8 mouse cellular contexts compared by ENCODE assay signal in genomic region chr4:44982440-44983130, GRCm38 (mm10). TPM values are rescaled to one million over a fixed set of nuclear protein-coding genes. Genes with fewer than 3 reads are reported as not detected.
DNase-seq lines count a peak whose midpoint lies in the region; ATAC-seq and TF ChIP-seq lines count a peak whose summit lies in the region.

No protein-coding gene starts in this region.

- peak overlapping the region; percentile 94 for H3K4me2 ChIP-seq in lung, embryonic 14.5 days
- peak overlapping the region; percentile 85 for H3K4me2 ChIP-seq in kidney, embryonic 16.5 days (replicated peaks; ENCODE audit: low read depth, low read length)
- peak overlapping the region; percentile 86 for H3K4me2 ChIP-seq in neural tube, embryonic 13.5 days

- no peak for TF ChIP-seq CTCF in lung, embryonic 14.5 days (IDR thresholded peaks at IDR 0.05; ENCODE audit: low read depth)

- no peaks in the 10 kb centered on the region for H3K9me3 ChIP-seq in lung, embryonic 14.5 days (ENCODE audit: low read depth, low read length)
- no peaks in the 10 kb centered on the region for H3K9me3 ChIP-seq in kidney, embryonic 16.5 days (ENCODE audit: low read length)
- H3K9me3 ChIP-seq in neural tube, embryonic 13.5 days = no peaks in the 10 kb centered on the region

- H3K4me3 ChIP-seq in lung, embryonic 14.5 days (ENCODE audit: low read depth, low read length) = peak overlapping the region; percentile 57; the same call in 1 of the 2 replicates
- peak overlapping the region; percentile 69 for H3K4me3 ChIP-seq in kidney, embryonic 16.5 days (ENCODE audit: low read length)
- no peak overlapping the region for H3K4me3 ChIP-seq in neural tube, embryonic 13.5 days

- DNase-seq in cerebellum, adult 11-12 months = peak; percentile 53
- DNase-seq in cerebellum, adult 8-10 months = no peak
- DNase-seq in lung, embryonic 14.5 days = no peak
- DNase-seq in lung, postnatal 36 days = no peak
- no peak for DNase-seq in thymus, postnatal 0 days (ENCODE audit: low spot score)
- DNase-seq in layer of hippocampus, postnatal 10 days (ENCODE audit: low spot score in 2 of 2) = no peak

- peak overlapping the region; percentile 26 for H3K9ac ChIP-seq in lung, embryonic 14.5 days
- H3K9ac ChIP-seq in kidney, embryonic 16.5 days (replicated peaks; ENCODE audit: low read length) = peak overlapping the region; percentile 84
- no peak overlapping the region for H3K9ac ChIP-seq in neural tube, embryonic 13.5 days

- 56% methylated on average over 11 of the region's 11 CpGs for WGBS in lung, embryonic 14.5 days
- 73% methylated on average over 11 of the region's 11 CpGs for WGBS in kidney, embryonic 16.5 days
- WGBS in neural tube, embryonic 13.5 days = 80% methylated on average over 11 of the region's 11 CpGs

- no peak for ATAC-seq in lung, embryonic 14.5 days (ENCODE audit: insufficient read depth)
- no peak for ATAC-seq in kidney, embryonic 16.5 days (ENCODE audit: low FRiP score, low TSS enrichment)
- ATAC-seq in neural tube, embryonic 13.5 days (ENCODE audit: low read depth) = no peak

- H3K27me3 ChIP-seq in lung, embryonic 14.5 days (ENCODE audit: insufficient read depth, low read length) = no peaks in the 10 kb centered on the region
- H3K27me3 ChIP-seq in kidney, embryonic 16.5 days (ENCODE audit: insufficient read depth, low read length) = no peaks in the 10 kb centered on the region
- no peaks in the 10 kb centered on the region for H3K27me3 ChIP-seq in neural tube, embryonic 13.5 days

- no peak overlapping the region for H3K27ac ChIP-seq in lung, embryonic 14.5 days (ENCODE audit: low read depth)
- H3K27ac ChIP-seq in kidney, embryonic 16.5 days (ENCODE audit: low read length) = 0 out of 2 replicates have a peak overlapping the region, but pooled peaks have one; percentile 88
- H3K27ac ChIP-seq in neural tube, embryonic 13.5 days (replicated peaks) = no peak overlapping the region

- peaks cover 19% of the 10 kb centered on the region; the same call in 1 of the 2 replicates for H3K36me3 ChIP-seq in lung, embryonic 14.5 days (ENCODE audit: insufficient read depth)
- H3K36me3 ChIP-seq in kidney, embryonic 16.5 days (ENCODE audit: insufficient read depth, low read length) = peaks cover 18% of the 10 kb centered on the region
- H3K36me3 ChIP-seq in neural tube, embryonic 13.5 days = peaks cover 6% of the 10 kb centered on the region

- no peaks in the 10 kb centered on the region for H3K4me1 ChIP-seq in lung, embryonic 14.5 days (ENCODE audit: insufficient read depth)
- H3K4me1 ChIP-seq in kidney, embryonic 16.5 days (ENCODE audit: insufficient read depth, low read length) = peaks cover 33% of the 10 kb centered on the region
- peaks cover 38% of the 10 kb centered on the region for H3K4me1 ChIP-seq in neural tube, embryonic 13.5 days (replicated peaks)

RNA-seq across cellular contexts. Expression of gene Grhpr, which starts 1.4 kb away (rescaled TPM):
- polyA plus RNA-seq in lung, embryonic 14.5 days (2014; fragmentation: Nextera tagmentation; extraction: Ambion mirVana) = 46.2 and 50.1 TPM in 2 replicates
- 115 and 124 TPM in 2 replicates for polyA plus RNA-seq in kidney, embryonic 16.5 days (2015; fragmentation: Nextera tagmentation; extraction: Ambion mirVana)
- 27.2 and 29.7 TPM in 2 replicates for polyA plus RNA-seq in neural tube, embryonic 13.5 days (2015; fragmentation: Nextera tagmentation; extraction: Ambion mirVana)
- polyA plus RNA-seq in thymus, postnatal 0 days (2015; fragmentation: Nextera tagmentation; extraction: Ambion mirVana) = 37.6 and 39.1 TPM in 2 replicates
- total RNA-seq in layer of hippocampus, postnatal 10 days (2021) = 10 to 100 TPM; 13.0 to 15.1 TPM

RNA-seq across cellular contexts. Expression of gene Zbtb5, which starts 29.6 kb away (rescaled TPM):
- 22.2 and 23.7 TPM in 2 replicates for polyA plus RNA-seq in lung, embryonic 14.5 days (2014; fragmentation: Nextera tagmentation; extraction: Ambion mirVana)
- 25.2 and 27.9 TPM in 2 replicates for polyA plus RNA-seq in kidney, embryonic 16.5 days (2015; fragmentation: Nextera tagmentation; extraction: Ambion mirVana)
- 35.6 and 42.4 TPM in 2 replicates for polyA plus RNA-seq in neural tube, embryonic 13.5 days (2015; fragmentation: Nextera tagmentation; extraction: Ambion mirVana)
- 15.9 TPM in 2 replicates for polyA plus RNA-seq in thymus, postnatal 0 days (2015; fragmentation: Nextera tagmentation; extraction: Ambion mirVana)
- total RNA-seq in layer of hippocampus, postnatal 10 days (2021) = 10 to 100 TPM; 18.3 to 18.5 TPM

RNA-seq across cellular contexts. Expression of gene Polr1e, which starts 35.8 kb away (rescaled TPM):
- 40.1 and 43.3 TPM in 2 replicates for polyA plus RNA-seq in lung, embryonic 14.5 days (2014; fragmentation: Nextera tagmentation; extraction: Ambion mirVana)
- polyA plus RNA-seq in kidney, embryonic 16.5 days (2015; fragmentation: Nextera tagmentation; extraction: Ambion mirVana) = 39.9 and 43.0 TPM in 2 replicates
- 33.0 and 45.1 TPM in 2 replicates for polyA plus RNA-seq in neural tube, embryonic 13.5 days (2015; fragmentation: Nextera tagmentation; extraction: Ambion mirVana)
- 48.2 and 49.5 TPM in 2 replicates for polyA plus RNA-seq in thymus, postnatal 0 days (2015; fragmentation: Nextera tagmentation; extraction: Ambion mirVana)
- total RNA-seq in layer of hippocampus, postnatal 10 days (2021) = 10 to 100 TPM; 17.2 to 17.4 TPM
